ENCODE assay signal across 28 mouse cellular contexts in the genomic region with DNA sequence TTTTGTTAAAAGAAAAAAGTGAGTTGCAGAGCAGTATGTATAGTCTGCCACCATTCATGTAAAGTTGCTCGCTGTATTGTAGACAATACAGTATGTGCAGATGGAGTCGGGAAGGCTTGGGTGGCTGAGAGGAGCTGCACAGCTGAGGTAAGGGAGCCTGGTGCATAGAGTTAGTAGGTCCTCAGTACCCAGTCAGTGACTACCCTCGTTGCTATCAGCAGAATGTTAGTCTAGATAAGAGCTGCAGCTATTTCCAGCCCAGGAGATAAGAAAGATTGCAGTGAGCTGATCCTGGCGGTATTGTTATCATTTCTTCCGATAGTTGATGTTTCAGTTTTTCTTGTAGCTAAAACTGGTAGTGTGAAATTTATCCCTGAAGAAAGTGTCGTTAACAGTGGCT. TPM values are rescaled to one million over a fixed set of nuclear protein-coding genes. Genes with fewer than 3 reads are reported as not detected.
DNase-seq lines count a peak whose midpoint lies in the region; ATAC-seq and TF ChIP-seq lines count a peak whose summit lies in the region.
"Had no signal": no experiment of that assay in that cellular context is flagged by ENCODE, and none has a peak within 500 bp of the region (broad histone marks: within the 10 kb centered on the region; RNA-seq: fewer than 3 reads in every experiment).

No protein-coding gene starts in this region.

- H3K27ac ChIP-seq in intestine, embryonic 15.5 days = no peak overlapping the region
- no peak overlapping the region for H3K27ac ChIP-seq in intestine, postnatal 0 days (ENCODE audit: low read depth, low read length)
- H3K27ac ChIP-seq in MEL (ENCODE audit: control insufficient read depth, low read depth, low read length) = peak overlapping the region; percentile 40
- peak overlapping the region; percentile 6; the same call in 1 of the 2 replicates for H3K27ac ChIP-seq in liver, embryonic 13.5 days
- H3K27ac ChIP-seq in hindbrain, embryonic 16.5 days (ENCODE audit: low read depth, low read length) = no peak overlapping the region
- H3K27ac ChIP-seq: forebrain, embryonic 13.5 days; heart, embryonic 15.5 days; kidney, embryonic 15.5 days; limb, embryonic 13.5 days had no signal

- no peaks in the 10 kb centered on the region for H3K79me2 ChIP-seq in MEL (ENCODE audit: control insufficient read depth, insufficient read depth, low read length, poor library complexity)

- TF ChIP-seq CTCF in intestine, postnatal 0 days (IDR thresholded peaks at IDR 0.05; ENCODE audit: low read depth) = no peak
- TF ChIP-seq CTCF in MEL (IDR thresholded peaks at IDR 0.05 in 2 of 3, conservative IDR thresholded peaks at IDR 0.05 in 1 of 3; ENCODE audit: control insufficient read depth in 1 of 3, insufficient read depth in 1 of 3, low read depth in 2 of 3, low read length in 3 of 3, poor library complexity in 1 of 3, severe bottlenecking in 1 of 3) = no peak

- H3K4me3 ChIP-seq in intestine, embryonic 15.5 days (replicated peaks) = no peak overlapping the region
- no peak overlapping the region for H3K4me3 ChIP-seq in intestine, postnatal 0 days (ENCODE audit: low read depth, low read length)
- no peak overlapping the region for H3K4me3 ChIP-seq in MEL (ENCODE audit: control insufficient read depth in 1 of 2, insufficient read depth in 1 of 2, low read depth in 2 of 2, low read length in 2 of 2)
- no peak overlapping the region for H3K4me3 ChIP-seq in liver, embryonic 13.5 days (replicated peaks)
- H3K4me3 ChIP-seq in hindbrain, embryonic 16.5 days (ENCODE audit: low read length) = no peak overlapping the region
- H3K4me3 ChIP-seq: forebrain, embryonic 13.5 days; heart, embryonic 15.5 days; kidney, embryonic 15.5 days; limb, embryonic 13.5 days had no signal

- TF ChIP-seq RAD21 in MEL (IDR thresholded peaks at IDR 0.05; ENCODE audit: low read depth, low read length) = no peak

- WGBS in intestine, embryonic 15.5 days = 63% methylated on average over 6 of the region's 6 CpGs
- 40% methylated on average over 6 of the region's 6 CpGs for WGBS in intestine, postnatal 0 days
- WGBS in liver, embryonic 13.5 days (ENCODE audit: insufficient replicate concordance) = 21% methylated on average over 6 of the region's 6 CpGs
- 85% methylated on average over 6 of the region's 6 CpGs for WGBS in hindbrain, embryonic 16.5 days

- no peaks in the 10 kb centered on the region for H3K36me3 ChIP-seq in intestine, embryonic 15.5 days
- peaks cover 3% of the 10 kb centered on the region; the same call in 1 of the 2 replicates for H3K36me3 ChIP-seq in intestine, postnatal 0 days (ENCODE audit: control insufficient read depth, insufficient read depth)
- H3K36me3 ChIP-seq in MEL (ENCODE audit: control insufficient read depth in 1 of 2, insufficient read depth in 2 of 2, low read length in 2 of 2) = peaks cover 8 to 19% of the 10 kb centered on the region in 2 experiments; a peak in 3 of 4 replicates
- peaks cover 21% of the 10 kb centered on the region for H3K36me3 ChIP-seq in liver, embryonic 13.5 days
- H3K36me3 ChIP-seq in hindbrain, embryonic 16.5 days (ENCODE audit: control insufficient read depth, insufficient read depth, low read length) = 0 out of 2 replicates have a peak, but pooled peaks cover 4% of the 10 kb centered on the region

- no peak overlapping the region for H3K4me2 ChIP-seq in intestine, embryonic 15.5 days (replicated peaks)
- no peak overlapping the region for H3K4me2 ChIP-seq in intestine, postnatal 0 days (replicated peaks; ENCODE audit: low read depth)
- no peak overlapping the region for H3K4me2 ChIP-seq in liver, embryonic 13.5 days
- H3K4me2 ChIP-seq in hindbrain, embryonic 16.5 days (ENCODE audit: low read length) = no peak overlapping the region
- H3K4me2 ChIP-seq: forebrain, embryonic 13.5 days; heart, embryonic 15.5 days; kidney, embryonic 15.5 days; limb, embryonic 13.5 days; lung, embryonic 14.5 days; midbrain, embryonic 11.5 days had no signal

- H3K27me3 ChIP-seq in intestine, embryonic 15.5 days (replicated peaks) = no peaks in the 10 kb centered on the region
- no peaks in the 10 kb centered on the region; the same call in 1 of the 2 replicates for H3K27me3 ChIP-seq in intestine, postnatal 0 days (replicated peaks; ENCODE audit: control insufficient read depth, insufficient read depth, low read length)
- no peaks in the 10 kb centered on the region for H3K27me3 ChIP-seq in MEL (ENCODE audit: control insufficient read depth in 1 of 2, insufficient read depth in 2 of 2, low read length in 2 of 2)
- no peaks in the 10 kb centered on the region for H3K27me3 ChIP-seq in liver, embryonic 13.5 days
- no peaks in the 10 kb centered on the region for H3K27me3 ChIP-seq in hindbrain, embryonic 16.5 days (replicated peaks; ENCODE audit: control insufficient read depth, insufficient read depth, low read length)
- H3K27me3 ChIP-seq: forebrain, embryonic 13.5 days; heart, embryonic 15.5 days; kidney, embryonic 15.5 days; limb, embryonic 13.5 days had no signal

- no peak for TF ChIP-seq POLR2A in MEL (IDR thresholded peaks at IDR 0.05; ENCODE audit: control insufficient read depth in 1 of 2, insufficient read depth in 1 of 2, low read depth in 1 of 2, low read length in 2 of 2, poor library complexity in 1 of 2)

- no peak overlapping the region for H3K9ac ChIP-seq in intestine, embryonic 15.5 days
- H3K9ac ChIP-seq in intestine, postnatal 0 days (ENCODE audit: low read depth, low read length) = no peak overlapping the region
- H3K9ac ChIP-seq in MEL (ENCODE audit: control insufficient read depth, low read depth, low read length, poor library complexity, severe bottlenecking) = no peak overlapping the region; the same call in 1 of the 2 replicates
- H3K9ac ChIP-seq in liver, embryonic 13.5 days = 0 out of 2 replicates have a peak overlapping the region, but pooled peaks have one; percentile 22
- H3K9ac ChIP-seq in hindbrain, embryonic 16.5 days (ENCODE audit: low read depth, low read length) = no peak overlapping the region
- H3K9ac ChIP-seq: forebrain, embryonic 13.5 days; heart, embryonic 15.5 days; kidney, embryonic 15.5 days; limb, embryonic 13.5 days; lung, embryonic 14.5 days had no signal

- ATAC-seq in intestine, embryonic 15.5 days = peak; percentile 62; the same call in 1 of the 2 replicates
- ATAC-seq in intestine, postnatal 0 days = no peak
- peak; percentile 85 for ATAC-seq in liver, embryonic 13.5 days (ENCODE audit: low read depth)
- ATAC-seq in megakaryocyte progenitor cell, adult 5-6 weeks (replicated peaks; ENCODE audit: poor library complexity) = peak; percentile 49
- ATAC-seq in hindbrain, embryonic 16.5 days = no peak
- ATAC-seq: activated CD4-positive, CD25-positive, alpha-beta regulatory T cell, adult 4 months; CD4-positive, CD25-positive, alpha-beta regulatory T cell, adult 4 months; forebrain, embryonic 13.5 days; midbrain, embryonic 16.5 days had no signal

- peak; percentile 76 to 79 for TF ChIP-seq EP300 in MEL (IDR thresholded peaks at IDR 0.05; ENCODE audit: low read depth in 1 of 2, low read length in 2 of 2)

- no peaks in the 10 kb centered on the region for H3K9me3 ChIP-seq in intestine, embryonic 15.5 days
- H3K9me3 ChIP-seq in intestine, postnatal 0 days (ENCODE audit: control insufficient read depth) = no peaks in the 10 kb centered on the region
- no peaks in the 10 kb centered on the region for H3K9me3 ChIP-seq in MEL (replicated peaks; ENCODE audit: insufficient read depth, low read length)
- H3K9me3 ChIP-seq in liver, embryonic 13.5 days (replicated peaks) = no peaks in the 10 kb centered on the region
- H3K9me3 ChIP-seq in hindbrain, embryonic 16.5 days (ENCODE audit: control insufficient read depth, low read length) = no peaks in the 10 kb centered on the region
- H3K9me3 ChIP-seq: forebrain, embryonic 13.5 days; heart, embryonic 15.5 days; kidney, embryonic 15.5 days; limb, embryonic 13.5 days had no signal

- no peaks in the 10 kb centered on the region for H3K4me1 ChIP-seq in intestine, embryonic 15.5 days (replicated peaks)
- no peaks in the 10 kb centered on the region for H3K4me1 ChIP-seq in intestine, postnatal 0 days (replicated peaks; ENCODE audit: control insufficient read depth, insufficient read depth, low read length)
- H3K4me1 ChIP-seq in MEL (ENCODE audit: control insufficient read depth in 1 of 2, insufficient read depth in 2 of 2, low read length in 2 of 2) = peaks cover 5 to 13% of the 10 kb centered on the region in 2 experiments
- H3K4me1 ChIP-seq in liver, embryonic 13.5 days (replicated peaks) = peaks cover 33% of the 10 kb centered on the region
- peaks cover 3% of the 10 kb centered on the region; the same call in 1 of the 2 replicates for H3K4me1 ChIP-seq in hindbrain, embryonic 16.5 days (ENCODE audit: control insufficient read depth, insufficient read depth, low read depth, low read length)
- H3K4me1 ChIP-seq: forebrain, embryonic 13.5 days had no signal

- DNase-seq in MEL (ENCODE audit: low read depth, low spot score) = peak; percentile 28
- DNase-seq in liver, embryonic 13.5 days = no peak
- DNase-seq in left cerebral cortex, postnatal 14 days (ENCODE audit: low spot score in 2 of 2) = no peak
- no peak for DNase-seq in cerebellum, adult 9-11 months
- DNase-seq: adrenal gland, adult 8-10 months; cerebellum, adult 8-10 months; cerebellum, postnatal 36 days; gastrocnemius, postnatal 36 days; kidney, adult 18-20 months; kidney, postnatal 25 days; lung, embryonic 14.5 days; lung, postnatal 14 days; right cerebral cortex, adult 18-20 months; thymus, postnatal 14 days had no signal

- intact Hi-C loops in left cerebral cortex, postnatal 14 days (cut with DNase I) = loop anchor here (5.0 to 10.0 kb wide), 2 partner anchors 202 to 235 kb away; no protein-coding TSS in a partner anchor

RNA-seq across cellular contexts. Expression of a gene that starts 12.2 kb away (rescaled TPM):
- polyA plus RNA-seq in intestine, embryonic 15.5 days (2015; fragmentation: Nextera tagmentation; extraction: Ambion mirVana) = 11.8 and 13.1 TPM in 2 replicates
- 6.6 and 9.7 TPM in 2 replicates for polyA plus RNA-seq in intestine, postnatal 0 days (2015; fragmentation: Nextera tagmentation; extraction: Ambion mirVana)
- 11.9 and 14.1 TPM in 2 replicates for total RNA-seq in MEL (2012; rRNA removed)
- 10 to 100 TPM in 1 of 2 experiments, not detected in 1; 10.8 TPM for polyA plus RNA-seq in MEL (2012; ENCODE audit: insufficient read depth in 1 of 2, insufficient read length in 2 of 2, low read depth in 1 of 2, low replicate concordance in 2 of 2, missing spikeins in 1 of 2)
- 10.3 and 10.9 TPM in 2 replicates for polyA plus RNA-seq in liver, embryonic 13.5 days (2015; fragmentation: Nextera tagmentation; extraction: Ambion mirVana)
- 20.0 and 24.2 TPM in 2 replicates for total RNA-seq in megakaryocyte progenitor cell, adult 5-6 weeks (2015)
- total RNA-seq in megakaryocyte progenitor cell, adult 5-6 weeks (2017) = 11.1 and 17.8 TPM in 2 replicates
- total RNA-seq in left cerebral cortex, postnatal 14 days (2021) = 10 to 100 TPM; 18.5 to 21.7 TPM
- polyA plus RNA-seq in hindbrain, embryonic 16.5 days (2015; fragmentation: Nextera tagmentation; extraction: Ambion mirVana) = 22.6 and 24.4 TPM in 2 replicates

RNA-seq across cellular contexts. Expression of a gene that starts 20.5 kb away (rescaled TPM):
- 0.25 and 0.52 TPM in 2 replicates for polyA plus RNA-seq in intestine, embryonic 15.5 days (2015; fragmentation: Nextera tagmentation; extraction: Ambion mirVana)
- 0.16 and 0.25 TPM in 2 replicates for polyA plus RNA-seq in intestine, postnatal 0 days (2015; fragmentation: Nextera tagmentation; extraction: Ambion mirVana)
- total RNA-seq in MEL (2012; rRNA removed) = 0.95 and 1.3 TPM in 2 replicates
- under 1 TPM in 1 of 2 experiments, not detected in 1; 0.31 TPM for polyA plus RNA-seq in MEL (2012; ENCODE audit: insufficient read depth in 1 of 2, insufficient read length in 2 of 2, low read depth in 1 of 2, low replicate concordance in 2 of 2, missing spikeins in 1 of 2)
- polyA plus RNA-seq in liver, embryonic 13.5 days (2015; fragmentation: Nextera tagmentation; extraction: Ambion mirVana) = 0.20 and 0.27 TPM in 2 replicates
- total RNA-seq in megakaryocyte progenitor cell, adult 5-6 weeks (2015) = 0.17 and 1.4 TPM in 2 replicates
- 0.54 and 1.1 TPM in 2 replicates for total RNA-seq in megakaryocyte progenitor cell, adult 5-6 weeks (2017)
- 1 to 10 TPM in 1 of 2 experiments, under 1 TPM in 1; 0.78 to 1.2 TPM for total RNA-seq in left cerebral cortex, postnatal 14 days (2021)
- polyA plus RNA-seq in hindbrain, embryonic 16.5 days (2015; fragmentation: Nextera tagmentation; extraction: Ambion mirVana) = 0.84 and 1.4 TPM in 2 replicates
- total RNA-seq: gastrocnemius, adult 18-20 months; gastrocnemius, postnatal 36 days; heart, postnatal 25 days had no signal
- polyA plus RNA-seq: activated CD4-positive, CD25-positive, alpha-beta regulatory T cell, adult 4 months; CD4-positive, CD25-positive, alpha-beta regulatory T cell, adult 4 months had no signal

Comparison
In these comparisons a context has a peak if more than half of its experiments do, and no peak if none do; other contexts are left out.
1. ATAC-seq: peak in intestine, embryonic 15.5 days (single experiment), liver, embryonic 13.5 days (single experiment) and megakaryocyte progenitor cell, adult 5-6 weeks (single experiment); none in intestine, postnatal 0 days (single experiment) and hindbrain, embryonic 16.5 days (single experiment).
2. H3K27ac ChIP-seq: peak in MEL (single experiment) and liver, embryonic 13.5 days (single experiment); none in intestine, embryonic 15.5 days (single experiment), intestine, postnatal 0 days (single experiment) and hindbrain, embryonic 16.5 days (single experiment).